Mouse (Mus musculus): Measurements from ENCODE around the gene Ano6. TPM values are rescaled to one million over a fixed set of nuclear protein-coding genes. Genes with fewer than 3 reads are reported as not detected.

Ano6 gene
- polyA plus RNA-seq, 1 experiment from 2014 or later, result 57.3 TPM

- ATAC-seq (ENCODE audit: low read depth), result peak; percentile 12; the same call in 1 of the 2 replicates
- no peak for DNase-seq (ENCODE audit: low spot score)
- 87% methylated on average over 5 of the region's 5 CpGs for WGBS
- H3K4me3 ChIP-seq (ENCODE audit: low read depth, low read length), result no peak overlapping the region
- H3K27ac ChIP-seq (replicated peaks; ENCODE audit: low read depth, low read length), result no peak overlapping the region
- H3K4me1 ChIP-seq (ENCODE audit: control insufficient read depth, insufficient read depth, low read length), result no peaks in the 10 kb centered on the region
- H3K9ac ChIP-seq (ENCODE audit: low read depth, low read length), result no peak overlapping the region
- H3K36me3 ChIP-seq (ENCODE audit: control insufficient read depth, insufficient read depth, low read length), result no peaks in the 10 kb centered on the region
- no peaks in the 10 kb centered on the region for H3K27me3 ChIP-seq (replicated peaks; ENCODE audit: control insufficient read depth, insufficient read depth, low read length)
- H3K9me3 ChIP-seq (ENCODE audit: control insufficient read depth, low read length), result no peaks in the 10 kb centered on the region
- H3K4me2 ChIP-seq (ENCODE audit: low read depth, low read length), result no peak overlapping the region
Observed at GRCm38 (mm10) chr15:95874216-95874615, 83.6 kb downstream of the Ano6 start.

- peak; percentile 42 for DNase-seq (ENCODE audit: low spot score)
- H3K9me3 ChIP-seq (ENCODE audit: control insufficient read depth, low read length), result no peaks in the 10 kb centered on the region
Observed at GRCm38 (mm10) chr15:95874726-95875125, 84.1 kb downstream of the Ano6 start.

DNA sequence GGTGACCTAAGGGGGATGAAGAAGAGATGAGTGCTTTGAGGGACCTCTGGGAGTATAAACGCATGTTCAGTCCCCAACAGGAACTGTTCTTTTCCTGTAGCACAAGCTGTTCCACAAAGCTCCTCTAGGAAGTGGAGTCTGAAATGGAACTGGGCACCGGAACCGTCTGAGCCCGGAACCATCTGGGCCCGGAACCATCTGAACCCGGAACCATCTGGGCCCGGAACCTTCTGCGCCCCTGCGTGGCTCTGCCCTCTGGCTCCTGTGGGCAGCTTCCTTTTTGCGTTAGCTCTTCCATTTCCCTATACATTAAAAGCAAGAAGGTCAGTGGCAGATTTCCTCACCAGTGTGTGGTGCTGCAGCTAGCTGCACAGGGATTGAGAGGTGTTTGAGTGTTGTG is 85.3 kb downstream of the Ano6 start:
- no peak overlapping the region for H3K4me3 ChIP-seq (ENCODE audit: low read depth, low read length)
- H3K9ac ChIP-seq (ENCODE audit: low read depth, low read length), result no peak overlapping the region
- DNase-seq (ENCODE audit: low spot score), result no peak
- no peak overlapping the region for H3K27ac ChIP-seq (replicated peaks; ENCODE audit: low read depth, low read length)
- no peak for ATAC-seq (ENCODE audit: low read depth)
- H3K36me3 ChIP-seq (ENCODE audit: control insufficient read depth, insufficient read depth, low read length), result no peaks in the 10 kb centered on the region
- no peaks in the 10 kb centered on the region for H3K9me3 ChIP-seq (ENCODE audit: control insufficient read depth, low read length)
- H3K4me2 ChIP-seq (ENCODE audit: low read depth, low read length), result no peak overlapping the region
- no peaks in the 10 kb centered on the region for H3K27me3 ChIP-seq (replicated peaks; ENCODE audit: control insufficient read depth, insufficient read depth, low read length)
- no peaks in the 10 kb centered on the region for H3K4me1 ChIP-seq (ENCODE audit: control insufficient read depth, insufficient read depth, low read length)
- whole genome bisulfite sequencing, result 88% methylated on average over 10 of the region's 10 CpGs

More at GRCm38 (mm10) chr15:95874726-95875125, 84.1 kb downstream of the Ano6 start:
- ATAC-seq (ENCODE audit: low read depth), result peak; percentile 44; the same call in 1 of the 2 replicates
- Histone ChIP-seq H3K4me2 (ENCODE audit: low read depth, low read length) (no peak overlapping the region), H3K9ac (ENCODE audit: low read depth, low read length) (no peak overlapping the region), H3K27ac (replicated peaks; ENCODE audit: low read depth, low read length) (no peak overlapping the region), H3K4me1 (ENCODE audit: control insufficient read depth, insufficient read depth, low read length) (no peaks in the 10 kb centered on the region), H3K4me3 (ENCODE audit: low read depth, low read length) (no peak overlapping the region), H3K36me3 (ENCODE audit: control insufficient read depth, insufficient read depth, low read length) (no peaks in the 10 kb centered on the region), H3K27me3 (replicated peaks; ENCODE audit: control insufficient read depth, insufficient read depth, low read length) (no peaks in the 10 kb centered on the region)
- 61% methylated on average over 8 of the region's 8 CpGs for WGBS

DNA sequence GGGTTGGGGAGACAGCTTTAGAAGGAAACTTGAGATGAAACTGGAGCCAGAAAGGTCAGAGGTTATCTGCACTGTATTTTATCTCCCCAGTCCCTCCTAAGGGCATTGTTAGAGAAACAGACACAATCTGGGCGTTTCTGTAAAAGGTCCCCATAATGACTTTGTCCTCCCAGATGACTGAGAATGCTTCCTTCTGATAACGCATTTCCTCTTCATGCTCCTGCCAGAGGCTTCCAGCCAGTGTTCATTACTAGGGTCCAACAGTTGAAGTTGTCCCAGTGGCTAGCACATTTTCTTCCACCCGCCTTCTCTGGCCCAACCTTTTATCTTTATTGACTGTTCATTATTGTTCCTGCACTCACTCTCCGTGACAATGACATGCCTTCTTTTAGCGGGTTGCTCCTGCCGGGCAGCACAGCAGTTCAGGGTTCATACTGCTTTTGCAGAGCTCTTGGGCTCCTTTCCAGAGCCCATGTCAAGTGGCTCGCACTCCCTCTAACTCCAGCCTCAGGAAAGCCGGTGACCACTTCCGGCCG is 90.0 kb downstream of the Ano6 start:
- WGBS, result 51% methylated on average over 10 of the region's 10 CpGs
- ATAC-seq (ENCODE audit: low read depth), result no peak

GRCm38 (mm10) chr15:95882436-95882835 is 91.8 kb downstream of the Ano6 start:
- DNase-seq (ENCODE audit: low spot score) (no peak), ATAC-seq (ENCODE audit: low read depth) (no peak)
- Histone ChIP-seq H3K4me3 (ENCODE audit: low read depth, low read length) (no peak overlapping the region), H3K27me3 (replicated peaks; ENCODE audit: control insufficient read depth, insufficient read depth, low read length) (no peaks in the 10 kb centered on the region), H3K4me1 (ENCODE audit: control insufficient read depth, insufficient read depth, low read length) (peaks cover 24% of the 10 kb centered on the region), H3K9ac (ENCODE audit: low read depth, low read length) (no peak overlapping the region), H3K36me3 (ENCODE audit: control insufficient read depth, insufficient read depth, low read length) (no peaks in the 10 kb centered on the region), H3K27ac (replicated peaks; ENCODE audit: low read depth, low read length) (no peak overlapping the region), H3K9me3 (ENCODE audit: control insufficient read depth, low read length) (no peaks in the 10 kb centered on the region), H3K4me2 (ENCODE audit: low read depth, low read length) (no peak overlapping the region)
- 93% methylated on average over 4 of the region's 4 CpGs for WGBS

More for the DNA sequence above, 90.0 kb downstream of the Ano6 start:
- DNase-seq (ENCODE audit: low spot score), result no peak
- H3K27ac ChIP-seq (replicated peaks; ENCODE audit: low read depth, low read length), result no peak overlapping the region
- no peak overlapping the region for H3K4me3 ChIP-seq (ENCODE audit: low read depth, low read length)
- H3K27me3 ChIP-seq (replicated peaks; ENCODE audit: control insufficient read depth, insufficient read depth, low read length), result no peaks in the 10 kb centered on the region
- H3K4me2 ChIP-seq (ENCODE audit: low read depth, low read length), result no peak overlapping the region
- no peaks in the 10 kb centered on the region for H3K9me3 ChIP-seq (ENCODE audit: control insufficient read depth, low read length)
- H3K9ac ChIP-seq (ENCODE audit: low read depth, low read length), result no peak overlapping the region
- H3K4me1 ChIP-seq (ENCODE audit: control insufficient read depth, insufficient read depth, low read length), result peaks cover 9% of the 10 kb centered on the region
- no peaks in the 10 kb centered on the region for H3K36me3 ChIP-seq (ENCODE audit: control insufficient read depth, insufficient read depth, low read length)

GRCm38 (mm10) chr15:95883559-95883958 is 92.9 kb downstream of the Ano6 start:
- peaks cover 25% of the 10 kb centered on the region for H3K4me1 ChIP-seq (ENCODE audit: control insufficient read depth, insufficient read depth, low read length)
- ATAC-seq (ENCODE audit: low read depth) (no peak), DNase-seq (ENCODE audit: low spot score) (no peak)
- no peaks in the 10 kb centered on the region for H3K36me3 ChIP-seq (ENCODE audit: control insufficient read depth, insufficient read depth, low read length)
- H3K9ac ChIP-seq (ENCODE audit: low read depth, low read length), result no peak overlapping the region
- 66% methylated on average over 6 of the region's 6 CpGs for WGBS
- no peak overlapping the region for H3K27ac ChIP-seq (replicated peaks; ENCODE audit: low read depth, low read length)
- no peaks in the 10 kb centered on the region for H3K9me3 ChIP-seq (ENCODE audit: control insufficient read depth, low read length)
- H3K27me3 ChIP-seq (replicated peaks; ENCODE audit: control insufficient read depth, insufficient read depth, low read length), result no peaks in the 10 kb centered on the region
- H3K4me3 ChIP-seq (ENCODE audit: low read depth, low read length), result no peak overlapping the region
- H3K4me2 ChIP-seq (ENCODE audit: low read depth, low read length), result no peak overlapping the region

DNA sequence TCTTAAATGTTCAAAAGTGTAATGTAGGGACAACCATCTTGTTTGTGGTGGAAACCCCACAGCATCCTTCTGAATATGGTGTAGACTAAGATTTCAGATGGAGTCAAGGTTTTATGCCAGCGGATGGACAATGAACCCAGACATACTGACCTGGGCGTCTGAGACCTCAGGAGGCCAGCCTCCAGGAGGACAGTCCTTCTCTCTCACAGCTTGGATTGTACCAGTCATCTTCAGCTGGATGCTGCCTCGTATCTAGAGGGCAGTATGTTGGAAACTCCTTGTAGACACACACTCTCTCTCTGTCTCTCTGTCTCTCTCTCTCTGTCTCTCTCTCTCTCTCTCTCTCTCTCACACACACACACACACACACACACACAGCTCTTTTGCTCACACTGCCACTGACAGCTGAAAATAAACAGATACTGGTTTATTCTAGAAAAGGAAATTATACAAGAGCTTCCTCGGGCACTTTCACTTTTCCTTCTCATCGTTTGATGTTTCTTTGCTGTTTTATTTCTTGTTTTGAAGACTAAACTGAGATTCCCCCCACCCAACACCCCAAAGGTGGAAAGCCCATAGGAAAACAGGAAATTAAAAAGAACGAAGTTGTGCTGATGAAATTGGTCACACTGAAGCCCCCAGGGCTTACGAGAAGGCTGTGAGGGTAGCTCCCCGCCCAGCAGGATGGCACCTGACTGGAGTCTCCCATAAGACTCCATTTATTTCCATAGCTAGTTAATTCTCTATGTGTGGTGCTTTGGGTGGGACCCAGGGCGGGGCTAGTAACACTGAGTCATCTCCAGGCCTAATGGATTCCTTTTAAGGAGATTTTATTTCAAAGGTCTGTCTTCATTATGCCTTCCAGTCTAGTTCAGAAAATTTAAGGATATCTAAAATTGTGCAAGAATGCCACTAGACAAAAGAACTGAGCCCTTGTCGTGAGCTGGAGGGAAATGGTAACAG is 94.3 kb downstream of the Ano6 start:
- no peak overlapping the region for H3K4me3 ChIP-seq (ENCODE audit: low read depth, low read length)
- DNase-seq (ENCODE audit: low spot score) (no peak), ATAC-seq (ENCODE audit: low read depth) (no peak)
- H3K4me2 ChIP-seq (ENCODE audit: low read depth, low read length), result no peak overlapping the region; the same call in 1 of the 2 replicates
- no peaks in the 10 kb centered on the region for H3K36me3 ChIP-seq (ENCODE audit: control insufficient read depth, insufficient read depth, low read length)
- no peaks in the 10 kb centered on the region for H3K27me3 ChIP-seq (replicated peaks; ENCODE audit: control insufficient read depth, insufficient read depth, low read length)
- 0 out of 2 replicates have a peak, but pooled peaks cover 2% of the 10 kb centered on the region for H3K9me3 ChIP-seq (ENCODE audit: control insufficient read depth, low read length)
- peak overlapping the region; percentile 61 for H3K27ac ChIP-seq (replicated peaks; ENCODE audit: low read depth, low read length)
- 63% methylated on average over 10 of the region's 10 CpGs for WGBS
- no peak overlapping the region for H3K9ac ChIP-seq (ENCODE audit: low read depth, low read length)
- H3K4me1 ChIP-seq (ENCODE audit: control insufficient read depth, insufficient read depth, low read length), result peaks cover 25% of the 10 kb centered on the region

DNA sequence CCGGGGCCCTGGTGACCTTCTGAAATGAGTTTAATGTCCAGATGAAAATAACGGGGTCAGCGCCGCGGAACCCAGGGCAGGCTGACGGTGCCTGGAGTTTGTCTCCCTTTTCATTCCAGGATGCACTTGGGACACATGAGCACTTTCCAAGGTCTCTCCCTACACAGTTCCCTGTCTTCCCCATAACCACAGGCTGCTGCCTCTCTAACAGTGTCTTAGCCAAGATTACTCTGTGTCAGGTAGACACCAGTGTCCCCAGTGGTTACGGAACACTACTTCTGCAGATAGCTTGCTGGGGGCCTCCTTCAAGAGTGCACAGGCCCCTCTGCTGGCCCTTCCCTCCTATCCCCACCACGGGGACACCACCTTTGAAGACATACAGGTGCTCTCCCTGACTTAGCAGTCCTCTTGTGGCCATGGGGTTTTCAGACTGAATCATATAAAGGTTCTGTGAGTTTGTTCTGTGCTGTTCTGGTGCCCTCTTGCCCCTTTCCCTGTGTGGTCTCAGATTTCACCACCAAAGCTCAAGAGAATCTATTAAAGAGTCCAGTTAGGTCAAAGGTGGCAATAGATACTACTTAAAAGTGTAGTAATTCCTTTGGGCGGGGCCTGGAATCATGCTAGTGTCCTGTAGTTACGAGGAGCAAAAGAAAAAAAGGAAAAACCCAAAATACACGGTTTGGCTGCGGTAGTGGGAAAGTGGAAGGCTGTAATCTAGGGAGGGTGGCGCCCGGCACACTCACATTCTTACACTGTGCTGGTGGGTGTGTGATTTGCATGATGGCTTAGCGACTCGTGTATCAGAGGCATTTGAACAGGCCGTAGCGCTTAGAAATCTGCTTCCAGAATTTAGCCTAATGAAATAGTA is 95.5 kb downstream of the Ano6 start:
- Histone ChIP-seq H3K4me1 (ENCODE audit: control insufficient read depth, insufficient read depth, low read length) (peaks cover 25% of the 10 kb centered on the region), H3K27ac (replicated peaks; ENCODE audit: low read depth, low read length) (peak overlapping the region; percentile 61), H3K9me3 (ENCODE audit: control insufficient read depth, low read length) (0 out of 2 replicates have a peak, but pooled peaks cover 5% of the 10 kb centered on the region), H3K36me3 (ENCODE audit: control insufficient read depth, insufficient read depth, low read length) (no peaks in the 10 kb centered on the region), H3K9ac (ENCODE audit: low read depth, low read length) (no peak overlapping the region), H3K4me3 (ENCODE audit: low read depth, low read length) (no peak overlapping the region), H3K27me3 (replicated peaks; ENCODE audit: control insufficient read depth, insufficient read depth, low read length) (no peaks in the 10 kb centered on the region), H3K4me2 (ENCODE audit: low read depth, low read length) (0 out of 2 replicates have a peak overlapping the region, but pooled peaks have one; percentile 7)
- WGBS, result 49% methylated on average over 18 of the region's 18 CpGs
- ATAC-seq (ENCODE audit: low read depth) (peak; percentile 51; the same call in 1 of the 2 replicates), DNase-seq (ENCODE audit: low spot score) (peak; percentile 63)

All from embryonic facial prominence, embryonic 14.5 days (tissue).